18 mouse cellular contexts compared by ENCODE assay signal in the genomic region with DNA sequence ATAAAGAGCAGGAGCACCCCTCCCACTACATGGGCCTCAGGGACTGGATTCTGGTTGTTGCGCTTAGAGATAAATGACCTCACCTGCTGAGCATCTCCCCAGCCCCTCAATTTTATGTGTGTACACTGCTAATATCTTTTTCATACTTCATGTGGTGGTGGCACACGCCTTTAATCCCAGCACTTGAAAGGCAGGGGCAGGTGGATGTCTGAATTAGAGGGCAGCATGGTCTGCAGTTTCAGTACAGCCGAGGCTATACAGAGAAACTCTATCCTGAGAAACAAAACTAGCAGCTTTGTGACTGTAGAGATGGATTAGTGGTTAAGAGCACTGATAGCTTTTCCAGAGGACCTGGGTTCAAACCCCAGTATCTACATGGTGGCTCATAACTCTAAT. TPM values are rescaled to one million over a fixed set of nuclear protein-coding genes. Genes with fewer than 3 reads are reported as not detected.
A peak's percentile ranks its signal among the peaks of the same experiment; 100 is the strongest.
DNase-seq lines count a peak whose midpoint lies in the region; ATAC-seq and TF ChIP-seq lines count a peak whose summit lies in the region.
"Had no signal": no experiment of that assay in that cellular context is flagged by ENCODE, and none has a peak within 500 bp of the region (broad histone marks: within the 10 kb centered on the region; RNA-seq: fewer than 3 reads in every experiment).

No protein-coding gene starts in this region.

- H3K4me1 ChIP-seq in kidney, embryonic 15.5 days, result peaks cover 4% of the 10 kb centered on the region; the same call in 1 of the 2 replicates
- peaks cover 2 to 11% of the 10 kb centered on the region in 2 experiments; a peak in 2 of 4 replicates for H3K4me1 ChIP-seq in MEL (ENCODE audit: control insufficient read depth in 1 of 2, insufficient read depth in 2 of 2, low read length in 2 of 2)
- H3K4me1 ChIP-seq: embryonic facial prominence, embryonic 12.5 days; heart, embryonic 12.5 days; hindbrain, embryonic 10.5 days; hindbrain, embryonic 15.5 days had no signal

- TF ChIP-seq CTCF in C2C12 (IDR thresholded peaks at IDR 0.05; ENCODE audit: control insufficient read depth, insufficient read depth, insufficient read length) (no peak), MEL (IDR thresholded peaks at IDR 0.05 in 2 of 3, conservative IDR thresholded peaks at IDR 0.05 in 1 of 3; ENCODE audit: control insufficient read depth in 1 of 3, insufficient read depth in 1 of 3, low read depth in 2 of 3, low read length in 3 of 3, poor library complexity in 1 of 3, severe bottlenecking in 1 of 3) (no peak)

- WGBS in kidney, embryonic 15.5 days, result 83% methylated on average over 3 of the region's 3 CpGs

- H3K79me2 ChIP-seq in C2C12 (ENCODE audit: control insufficient read depth, insufficient read depth) (peaks cover under 1% of the 10 kb centered on the region), MEL (ENCODE audit: control insufficient read depth, insufficient read depth, low read length, poor library complexity) (no peaks in the 10 kb centered on the region), myocyte (ENCODE audit: control insufficient read depth, insufficient read depth) (no peaks in the 10 kb centered on the region)

- TF ChIP-seq EP300 in MEL (IDR thresholded peaks at IDR 0.05; ENCODE audit: low read depth in 1 of 2, low read length in 2 of 2), result no peak

- DNase-seq in kidney, adult 8-10 months, result no peak
- DNase-seq in MEL (ENCODE audit: low read depth, low spot score), result no peak
- DNase-seq in layer of hippocampus, adult 11-12 months (ENCODE audit: low spot score), result no peak
- DNase-seq: cerebellum, adult 11 months; cerebellum, adult 8-10 months; cerebellum, postnatal 25 days; gastrocnemius, adult 2 months; gastrocnemius, postnatal 25 days had no signal

- H3ac ChIP-seq in C2C12 (ENCODE audit: control insufficient read depth, insufficient read length, low read depth) (no peak overlapping the region), myocyte (ENCODE audit: control insufficient read depth, insufficient read length) (no peak overlapping the region)

- peaks cover 58% of the 10 kb centered on the region for H3K36me3 ChIP-seq in kidney, embryonic 15.5 days
- H3K36me3 ChIP-seq in C2C12 (ENCODE audit: control insufficient read depth, insufficient read depth), result peaks cover 63% of the 10 kb centered on the region
- peaks cover 8 to 11% of the 10 kb centered on the region in 2 experiments; a peak in 3 of 4 replicates for H3K36me3 ChIP-seq in MEL (ENCODE audit: control insufficient read depth in 1 of 2, insufficient read depth in 2 of 2, low read length in 2 of 2)
- H3K36me3 ChIP-seq in myocyte (ENCODE audit: control insufficient read depth, insufficient read depth), result peaks cover 45% of the 10 kb centered on the region

- TF ChIP-seq POLR2A in MEL (IDR thresholded peaks at IDR 0.05; ENCODE audit: control insufficient read depth in 1 of 2, insufficient read depth in 1 of 2, low read depth in 1 of 2, low read length in 2 of 2, poor library complexity in 1 of 2), result 0 out of 4 replicates have a peak, but pooled peaks of 1 of the 2 experiments have one; percentile 15
- no peak for TF ChIP-seq POLR2A in myocyte (IDR thresholded peaks at IDR 0.05; ENCODE audit: insufficient read length, low read depth)

- ATAC-seq in kidney, embryonic 15.5 days (replicated peaks; ENCODE audit: low FRiP score), result no peak
- ATAC-seq: forebrain, embryonic 14.5 days had no signal

- H3K79me3 ChIP-seq in C2C12 (ENCODE audit: low read depth), result no peaks in the 10 kb centered on the region

- H3K27me3 ChIP-seq in kidney, embryonic 15.5 days, result no peaks in the 10 kb centered on the region
- H3K27me3 ChIP-seq in C2C12 (ENCODE audit: control insufficient read depth, insufficient read depth, insufficient read length) (no peaks in the 10 kb centered on the region), MEL (ENCODE audit: control insufficient read depth in 1 of 2, insufficient read depth in 2 of 2, low read length in 2 of 2) (no peaks in the 10 kb centered on the region), myocyte (ENCODE audit: control insufficient read depth, insufficient read depth, insufficient read length) (no peaks in the 10 kb centered on the region)
- H3K27me3 ChIP-seq: embryonic facial prominence, embryonic 12.5 days; heart, embryonic 12.5 days; hindbrain, embryonic 15.5 days had no signal

- no peak for TF ChIP-seq RAD21 in MEL (IDR thresholded peaks at IDR 0.05; ENCODE audit: low read depth, low read length)

- no peaks in the 10 kb centered on the region for H3K9me3 ChIP-seq in kidney, embryonic 15.5 days (replicated peaks)
- no peaks in the 10 kb centered on the region for H3K9me3 ChIP-seq in MEL (replicated peaks; ENCODE audit: insufficient read depth, low read length)
- H3K9me3 ChIP-seq: embryonic facial prominence, embryonic 12.5 days; G1E; hindbrain, embryonic 10.5 days; hindbrain, embryonic 15.5 days had no signal

- no peak overlapping the region for H3K9ac ChIP-seq in kidney, embryonic 15.5 days
- H3K9ac ChIP-seq in MEL (ENCODE audit: control insufficient read depth, low read depth, low read length, poor library complexity, severe bottlenecking), result no peak overlapping the region
- H3K9ac ChIP-seq: embryonic facial prominence, embryonic 12.5 days; heart, embryonic 12.5 days; hindbrain, embryonic 15.5 days had no signal

- H3K27ac ChIP-seq in kidney, embryonic 15.5 days, result peak overlapping the region; percentile 67
- no peak overlapping the region for H3K27ac ChIP-seq in MEL (ENCODE audit: control insufficient read depth, low read depth, low read length)
- H3K27ac ChIP-seq: embryonic facial prominence, embryonic 12.5 days; gastrocnemius, adult 2 months; hindbrain, embryonic 10.5 days; hindbrain, embryonic 15.5 days had no signal

- H3K4me2 ChIP-seq in kidney, embryonic 15.5 days, result no peak overlapping the region
- H3K4me2 ChIP-seq in myocyte (ENCODE audit: low read depth), result no peak overlapping the region
- H3K4me2 ChIP-seq: embryonic facial prominence, embryonic 12.5 days; heart, embryonic 12.5 days; hindbrain, embryonic 15.5 days had no signal

- no peak overlapping the region for H3K4me3 ChIP-seq in kidney, embryonic 15.5 days (replicated peaks)
- H3K4me3 ChIP-seq in C2C12 (ENCODE audit: insufficient read depth, poor library complexity, severe bottlenecking), result no peak overlapping the region
- H3K4me3 ChIP-seq in MEL (ENCODE audit: control insufficient read depth in 1 of 2, insufficient read depth in 1 of 2, low read depth in 2 of 2, low read length in 2 of 2), result no peak overlapping the region
- no peak overlapping the region for H3K4me3 ChIP-seq in myocyte
- H3K4me3 ChIP-seq: embryonic facial prominence, embryonic 12.5 days; gastrocnemius, adult 2 months; heart, embryonic 12.5 days; hindbrain, embryonic 10.5 days; hindbrain, embryonic 15.5 days had no signal

TF ChIP-seq in C2C12, 6 proteins besides CTCF, POLR2A, EP300 and RAD21:
- TF ChIP-seq FOSL1 (IDR thresholded peaks at IDR 0.05; ENCODE audit: insufficient read depth, low read length, poor library complexity, severe bottlenecking) (no peak), MYOD1 (IDR thresholded peaks at IDR 0.05; ENCODE audit: control insufficient read depth, insufficient read length, low read depth) (peak; percentile 70)

TF ChIP-seq in MEL, 35 proteins besides CTCF, POLR2A, EP300 and RAD21:
- no peak for TF ChIP-seq ZKSCAN1 (IDR thresholded peaks at IDR 0.05; ENCODE audit: low read depth, low read length)
- TF ChIP-seq POLR2AphosphoS2 (IDR thresholded peaks at IDR 0.05; ENCODE audit: low read length), result 0 out of 2 replicates have a peak, but pooled peaks have one; percentile 1

TF ChIP-seq in myocyte, 11 proteins besides CTCF, POLR2A, EP300 and RAD21:
- TF ChIP-seq MYOD1 (IDR thresholded peaks at IDR 0.05; ENCODE audit: control insufficient read depth in 1 of 3, insufficient read length in 2 of 3, low read depth in 2 of 3), result peak; percentile 14 to 94 (median 85)
- no peak for TF ChIP-seq USF1 (IDR thresholded peaks at IDR 0.05; ENCODE audit: low read depth)
- no peak for TF ChIP-seq TCF12 (IDR thresholded peaks at IDR 0.05; ENCODE audit: insufficient read depth, poor library complexity, severe bottlenecking)
- no peak for TF ChIP-seq E2F4 (IDR thresholded peaks at IDR 0.05; ENCODE audit: insufficient read depth)

RNA-seq across cellular contexts. Expression of a gene that starts 6.0 kb away (rescaled TPM):
- 5.0 and 5.2 TPM in 2 replicates for polyA plus RNA-seq in kidney, embryonic 15.5 days (2015; fragmentation: Nextera tagmentation; extraction: Ambion mirVana)
- polyA plus RNA-seq in C2C12 (2012; fragmentation: generic; extraction: Trizol), result 1.5 TPM
- total RNA-seq in MEL (2012; rRNA removed), result 0.10 and 0.42 TPM in 2 replicates
- polyA plus RNA-seq in MEL (2012; ENCODE audit: insufficient read depth in 1 of 2, insufficient read length in 2 of 2, low read depth in 1 of 2, low replicate concordance in 2 of 2, missing spikeins in 1 of 2), result under 1 TPM in 1 of 2 experiments, not detected in 1; 0.72 TPM
- 1.3 TPM for polyA plus RNA-seq in myocyte (2012; fragmentation: generic; extraction: Trizol)
- total RNA-seq: granulocyte monocyte progenitor cell, adult 5-6 weeks had no signal
- polyA plus RNA-seq: G1E had no signal

RNA-seq across cellular contexts. Expression of a gene that starts 39.4 kb away (rescaled TPM):
- polyA plus RNA-seq in kidney, embryonic 15.5 days (2015; fragmentation: Nextera tagmentation; extraction: Ambion mirVana), result 23.1 and 26.3 TPM in 2 replicates
- polyA plus RNA-seq in C2C12 (2012; fragmentation: generic; extraction: Trizol) (34.8 TPM), MEL (2012; ENCODE audit: insufficient read depth in 1 of 2, insufficient read length in 2 of 2, low read depth in 1 of 2, low replicate concordance in 2 of 2, missing spikeins in 1 of 2) (10 to 100 TPM in 1 of 2 experiments, not detected in 1; 58.1 TPM), myocyte (2012; fragmentation: generic; extraction: Trizol) (20.0 TPM)
- 47.4 and 56.7 TPM in 2 replicates for total RNA-seq in MEL (2012; rRNA removed)

RNA-seq across cellular contexts. Expression of a gene that starts 41.8 kb away (rescaled TPM):
- 34.8 and 37.4 TPM in 2 replicates for polyA plus RNA-seq in kidney, embryonic 15.5 days (2015; fragmentation: Nextera tagmentation; extraction: Ambion mirVana)
- 46.9 TPM for polyA plus RNA-seq in C2C12 (2012; fragmentation: generic; extraction: Trizol)
- total RNA-seq in MEL (2012; rRNA removed), result 16.9 and 18.2 TPM in 2 replicates
- polyA plus RNA-seq in MEL (2012; ENCODE audit: insufficient read depth in 1 of 2, insufficient read length in 2 of 2, low read depth in 1 of 2, low replicate concordance in 2 of 2, missing spikeins in 1 of 2), result 100 to 1,000 TPM in 1 of 2 experiments, 10 to 100 TPM in 1; 41.5 to 108 TPM
- 45.9 TPM for polyA plus RNA-seq in myocyte (2012; fragmentation: generic; extraction: Trizol)

RNA-seq across cellular contexts. Expression of a gene that starts 42.2 kb away (rescaled TPM):
- 99.1 and 106 TPM in 2 replicates for polyA plus RNA-seq in kidney, embryonic 15.5 days (2015; fragmentation: Nextera tagmentation; extraction: Ambion mirVana)
- polyA plus RNA-seq in C2C12 (2012; fragmentation: generic; extraction: Trizol) (233 TPM), MEL (2012; ENCODE audit: insufficient read depth in 1 of 2, insufficient read length in 2 of 2, low read depth in 1 of 2, low replicate concordance in 2 of 2, missing spikeins in 1 of 2) (100 to 1,000 TPM in 1 of 2 experiments, not detected in 1; 281 TPM), myocyte (2012; fragmentation: generic; extraction: Trizol) (96.6 TPM)
- total RNA-seq in MEL (2012; rRNA removed), result 191 and 197 TPM in 2 replicates
